Mouse (Mus musculus): ENCODE measurements around the gene Scn1a.

DNA sequence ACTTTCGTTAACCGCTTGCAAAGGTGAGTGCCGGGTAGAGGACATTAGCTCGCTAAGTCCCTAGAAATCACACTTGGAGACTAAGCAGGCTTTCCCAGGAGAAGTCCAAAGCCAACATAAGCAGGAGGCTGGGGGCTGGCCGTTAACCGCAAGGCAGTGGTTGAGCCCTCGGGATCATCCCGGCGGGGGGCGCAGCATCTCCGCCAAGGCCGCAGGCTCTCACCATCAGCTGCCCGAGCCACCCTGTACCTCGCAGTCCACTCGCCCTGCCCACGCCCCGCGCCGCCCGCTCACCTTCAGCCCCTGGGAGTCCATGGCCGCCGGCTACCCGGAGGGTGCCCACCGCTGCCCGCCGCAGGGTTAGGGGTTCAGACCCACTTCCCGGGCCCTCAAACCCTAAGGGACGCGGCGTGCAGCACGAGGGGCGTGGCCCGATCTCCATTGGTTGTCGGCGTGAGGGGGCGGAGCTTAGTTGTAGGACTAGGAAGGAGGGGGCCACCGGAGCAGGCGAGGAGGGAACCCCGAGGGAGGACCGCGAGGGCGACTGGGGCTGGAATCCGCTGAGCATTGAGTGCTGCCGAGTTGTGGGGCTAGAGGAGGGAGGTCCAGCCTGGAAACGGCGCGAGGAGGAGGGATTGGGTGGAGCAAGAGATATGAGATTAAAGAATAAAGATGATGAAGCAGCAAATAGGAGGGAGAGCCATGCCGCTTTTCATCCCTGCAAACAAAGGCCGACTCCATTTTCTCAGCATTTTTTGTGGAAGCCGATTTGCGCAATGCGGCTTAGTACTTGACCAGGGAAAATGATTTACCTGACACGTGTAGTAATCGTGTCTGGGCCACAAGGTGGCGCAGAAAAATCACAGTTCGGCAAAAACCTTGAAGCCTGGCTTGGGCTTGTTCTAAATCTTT, 184.2 kb downstream of the Scn1a start, which contains the start of gene Ttc21b:
- TF ChIP-seq POLR2A (IDR thresholded peaks at IDR 0.05; ENCODE audit: low read depth, low read length) (peak; percentile 53; the same call in 1 of the 2 replicates), CTCF (IDR thresholded peaks at IDR 0.05; ENCODE audit: borderline replicate concordance, insufficient read depth, low read length) (peak; percentile 28; the same call in 1 of the 2 replicates)

Measured in embryonic fibroblast, embryonic 13.5 days (primary cell).